Mouse (Mus musculus): ENCODE measurements around the gene Nfia. TPM values are rescaled to one million over a fixed set of nuclear protein-coding genes. Genes with fewer than 3 reads are reported as not detected.

The Nfia gene
- 10.3 and 24.5 TPM in 2 replicates for polyA plus RNA-seq (2012; rRNA removed)

DNA sequence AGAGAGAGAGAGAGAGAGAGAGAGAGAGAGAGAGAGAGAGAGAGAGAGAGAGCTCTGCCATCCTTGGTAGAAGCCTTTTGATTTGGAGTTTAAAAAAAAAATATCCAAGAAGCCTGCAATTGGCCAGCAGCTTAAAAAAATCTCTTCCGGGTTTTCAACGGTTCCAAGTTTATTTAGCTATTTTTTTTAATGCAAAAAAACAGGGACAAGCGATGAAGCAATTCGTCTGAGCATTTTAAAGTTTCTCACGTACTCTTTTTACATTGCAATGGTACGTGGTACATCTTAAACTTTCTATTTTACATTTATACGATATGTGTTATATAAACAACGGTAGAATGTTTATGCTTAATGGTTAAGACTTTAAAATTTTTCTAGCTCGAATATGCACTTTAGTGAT is at the start of gene Nfia:
Gene Nfia (plus strand): TSS at position 94 of the 400 bp plus-strand sequence.
- WGBS = 0% methylated on average over 9 of the region's 9 CpGs
- DNase-seq (ENCODE audit: low read depth, low spot score) = no peak

- no peak for DNase-seq (ENCODE audit: low read depth, low spot score)
- WGBS = 90% methylated on average over 6 of the region's 6 CpGs
Observed at GRCm38 (mm10) chr4:97723374-97723773, 49.2 kb upstream of the Nfia start.

DNA sequence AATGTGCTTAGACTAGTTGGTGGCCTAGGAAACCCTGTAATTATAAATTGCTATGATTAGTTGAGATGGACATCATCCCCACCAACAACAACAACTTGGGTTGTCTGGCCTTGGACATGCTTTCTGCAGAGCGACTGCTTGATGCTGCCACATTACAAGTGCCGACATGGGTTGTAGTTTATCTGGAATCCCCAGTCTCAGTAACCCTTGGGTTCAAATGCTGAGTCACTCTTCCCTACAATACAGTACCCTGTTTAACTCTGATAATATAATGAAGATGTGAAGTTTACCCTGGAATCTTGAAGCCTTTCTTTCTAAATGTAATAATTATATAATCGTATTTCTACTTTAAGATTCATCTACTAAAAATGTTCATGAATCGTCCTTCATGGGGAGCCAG is 44.0 kb upstream of the Nfia start:
- no peak for DNase-seq (ENCODE audit: low read depth, low spot score)
- 92% methylated on average over 4 of the region's 4 CpGs for WGBS

GRCm38 (mm10) chr4:97729999-97730398 is 42.5 kb upstream of the Nfia start:
- WGBS = 66% methylated on average over 6 of the region's 6 CpGs
- no peak for DNase-seq (ENCODE audit: low read depth, low spot score)

DNA sequence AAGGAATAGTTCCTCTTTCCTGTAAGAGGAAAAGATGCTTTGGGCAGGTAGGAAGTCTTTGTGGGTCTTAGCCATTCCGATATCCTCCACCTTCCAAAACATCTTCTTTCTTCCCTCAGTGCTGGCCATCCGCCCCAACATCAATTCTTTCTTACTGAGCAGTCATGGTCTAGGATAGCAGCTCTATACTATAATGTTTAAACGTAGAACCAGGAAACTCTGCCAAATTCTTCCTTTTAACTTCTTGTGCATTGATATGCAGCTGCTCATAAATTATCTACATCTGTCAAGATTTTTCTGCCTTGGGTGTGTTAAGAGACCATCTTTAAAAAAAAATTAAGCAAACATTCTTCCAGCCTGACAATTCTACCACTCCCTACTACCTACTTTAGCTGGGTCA is 42.1 kb upstream of the Nfia start:
- 56% methylated on average over 3 of the region's 3 CpGs for WGBS
- no peak for DNase-seq (ENCODE audit: low read depth, low spot score)

DNA sequence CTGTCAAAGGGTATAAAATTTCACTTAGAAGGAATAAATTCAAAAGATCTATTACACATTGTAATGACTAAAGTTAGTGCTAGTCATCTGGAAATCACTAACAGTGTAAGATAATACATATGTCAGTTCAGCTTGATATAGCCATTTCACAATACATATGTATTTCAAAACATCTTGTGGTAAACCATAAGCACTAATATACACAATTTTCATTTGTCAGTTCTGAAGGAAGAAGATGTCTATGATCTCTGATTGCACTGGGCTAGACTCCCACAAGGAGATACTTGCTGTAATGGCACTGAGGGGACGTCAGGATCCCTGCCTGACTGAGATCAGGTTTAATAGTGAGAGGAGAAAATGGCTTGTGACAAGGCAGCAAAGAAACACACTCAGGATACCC is 39.1 kb upstream of the Nfia start:
- WGBS = 69% methylated on average over 1 of the region's 1 CpGs

DNA sequence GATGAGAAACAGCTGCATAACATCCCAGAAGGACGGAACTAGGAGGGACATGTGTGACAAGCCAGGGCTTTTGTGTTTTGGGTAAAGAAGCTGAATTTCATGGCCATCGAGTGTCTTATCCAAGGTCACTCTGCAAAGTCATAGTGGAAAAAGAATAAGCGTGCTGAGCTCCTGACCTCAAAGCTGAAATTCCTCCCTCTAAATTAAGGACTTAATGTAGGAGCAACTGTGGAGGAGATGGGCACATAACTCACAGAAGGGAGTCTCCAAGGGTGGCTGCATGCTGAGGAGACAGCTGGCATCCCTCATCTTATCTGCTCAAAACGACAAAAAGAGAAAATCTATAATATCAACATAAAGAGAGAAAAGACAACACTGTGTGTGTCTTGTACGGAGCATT is 28.6 kb upstream of the Nfia start:
- no peak for DNase-seq (ENCODE audit: low read depth, low spot score)
- WGBS = 78% methylated on average over 5 of the region's 5 CpGs

More for the DNA sequence above, 39.1 kb upstream of the Nfia start:
- DNase-seq (ENCODE audit: low read depth, low spot score) = no peak

- WGBS = 11% methylated on average over 32 of the region's 32 CpGs
- DNase-seq (ENCODE audit: low read depth, low spot score) = no peak
Observed at GRCm38 (mm10) chr4:97745296-97746105, 27.0 kb upstream of the Nfia start.

DNA sequence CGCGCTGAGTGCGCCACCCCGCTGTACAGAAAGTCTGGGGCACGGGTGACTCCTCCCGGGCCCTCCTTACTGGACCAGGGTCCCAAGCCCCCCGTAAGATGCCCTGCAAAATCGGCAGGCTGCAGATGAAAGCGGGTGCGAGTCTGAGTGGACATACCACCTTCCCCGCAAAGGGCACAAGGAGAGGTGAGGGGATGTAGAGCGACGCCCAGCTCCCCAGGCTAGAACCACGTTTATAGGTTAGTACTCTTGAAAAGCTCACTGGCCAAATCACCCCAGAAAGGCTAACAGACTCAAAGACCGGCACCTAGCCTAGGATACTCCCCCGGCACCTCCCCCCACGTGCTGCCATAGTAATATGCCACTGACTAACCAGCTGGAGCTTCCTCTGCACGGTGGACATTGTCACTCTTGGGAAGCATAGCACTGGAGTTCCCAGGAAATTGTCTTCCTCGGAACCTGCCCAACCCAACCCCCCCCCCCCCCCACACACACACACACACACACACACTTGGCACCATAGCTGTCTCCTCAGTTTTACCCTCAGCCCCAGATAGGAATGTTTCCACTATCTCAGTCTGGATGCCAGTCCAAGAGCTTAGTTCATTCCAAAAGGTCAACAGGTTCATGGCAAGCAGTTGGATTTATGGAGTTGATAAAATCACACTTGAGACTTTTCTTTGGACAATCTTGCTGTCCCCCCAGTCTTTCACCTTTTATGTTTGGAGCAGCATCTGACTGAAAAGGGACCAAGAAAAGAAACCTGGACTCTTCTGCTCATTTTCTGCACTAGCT is 26.2 kb upstream of the Nfia start:
- DNase-seq (ENCODE audit: low read depth, low spot score) = no peak
- WGBS = 9% methylated on average over 19 of the region's 19 CpGs

DNA sequence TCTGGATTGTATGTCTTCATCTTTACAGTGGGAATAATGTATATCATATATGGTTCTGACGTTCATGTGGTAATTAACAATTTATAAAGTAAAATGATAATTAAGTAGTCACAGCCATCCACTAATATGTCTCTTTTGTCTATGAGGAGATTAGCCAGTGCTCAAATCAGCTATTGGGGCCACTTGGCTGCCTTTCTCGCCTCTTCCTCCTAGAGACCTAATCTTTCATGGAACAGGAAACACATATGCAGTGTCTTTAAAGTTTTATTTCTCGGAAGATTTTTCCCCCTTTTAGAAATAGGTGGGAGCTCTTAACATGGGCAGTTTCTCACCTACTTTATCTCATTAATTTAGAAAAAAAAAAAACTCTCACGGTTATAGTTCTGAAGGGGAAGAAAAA is 22.1 kb upstream of the Nfia start:
- 66% methylated on average over 4 of the region's 4 CpGs for WGBS
- no peak for DNase-seq (ENCODE audit: low read depth, low spot score)

GRCm38 (mm10) chr4:97751030-97751482 is 21.5 kb upstream of the Nfia start:
- WGBS = under 1% methylated on average over 20 of the region's 20 CpGs
- DNase-seq (ENCODE audit: low read depth, low spot score) = no peak

DNA sequence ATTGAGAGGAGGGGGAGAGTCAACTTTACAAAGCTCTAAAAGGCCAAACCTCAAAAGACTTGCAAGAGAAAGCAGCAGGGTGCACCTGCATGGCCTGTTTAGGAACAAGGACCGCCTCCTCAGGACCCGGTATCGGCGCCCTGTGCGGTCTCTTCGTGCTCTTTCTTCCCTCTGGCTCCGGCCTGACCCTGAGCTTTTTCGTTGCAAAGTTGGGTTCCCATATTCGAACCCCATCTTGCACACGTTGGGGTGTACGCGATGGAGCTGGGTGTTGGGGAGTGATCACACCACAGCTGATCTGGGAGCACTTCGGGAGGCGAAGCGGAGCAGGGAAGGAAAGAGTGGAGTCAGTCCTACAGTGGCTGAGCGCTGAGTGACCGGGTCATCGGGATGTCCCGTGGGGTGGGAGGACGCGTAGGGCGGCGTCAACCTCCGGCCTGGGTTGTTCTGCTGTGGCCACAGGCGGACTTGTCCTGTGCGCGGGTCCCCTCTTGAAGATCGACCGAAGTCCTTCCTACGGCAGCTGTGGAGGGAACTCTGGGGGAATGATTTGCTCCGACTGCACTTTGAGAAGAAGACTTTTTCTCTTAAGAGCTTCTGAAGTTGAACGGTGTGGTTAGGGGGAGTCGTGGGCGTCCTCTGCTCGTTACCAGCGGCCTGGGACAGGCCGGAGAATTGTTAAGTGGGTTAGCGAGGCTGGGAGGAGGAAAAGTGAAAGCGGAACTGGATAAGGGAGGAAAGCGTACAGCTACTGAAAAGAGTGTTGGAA is 20.9 kb upstream of the Nfia start:
- under 1% methylated on average over 40 of the region's 40 CpGs for WGBS
- DNase-seq (ENCODE audit: low read depth, low spot score) = no peak

DNA sequence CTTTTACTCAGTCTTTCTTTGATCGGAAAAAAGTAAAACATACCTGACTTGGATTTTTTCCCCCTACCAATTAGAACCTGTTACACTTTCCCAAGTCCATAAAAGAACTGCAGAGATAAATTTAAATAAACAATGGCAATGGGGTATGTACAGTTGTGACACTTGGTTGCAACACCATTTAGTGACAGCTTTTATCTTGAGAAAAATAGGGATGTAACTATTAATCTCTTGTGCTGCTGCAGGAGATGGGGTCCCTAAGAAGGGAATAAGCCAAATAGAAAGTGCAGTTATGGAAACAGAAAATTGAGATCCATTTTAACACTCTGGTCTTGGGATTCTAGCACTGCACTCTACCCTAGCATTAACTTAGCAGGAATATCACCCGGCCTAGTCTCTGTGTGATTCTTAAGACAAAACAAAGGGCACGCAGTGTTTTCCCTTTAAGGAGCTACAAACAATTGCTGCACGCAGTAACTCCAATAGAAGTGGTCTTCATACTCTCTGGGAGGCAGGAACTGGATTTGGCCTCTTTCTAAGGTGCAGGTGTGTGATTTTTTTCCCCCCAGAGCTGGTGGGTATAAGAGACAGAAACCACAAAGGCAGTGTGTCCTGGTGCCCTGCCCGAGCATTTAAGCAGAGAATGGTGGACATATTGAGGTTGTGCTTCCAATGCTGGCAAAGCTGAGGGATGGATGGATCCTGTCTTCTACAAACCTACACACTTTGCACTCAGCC is 20.1 kb upstream of the Nfia start:
- 42% methylated on average over 5 of the region's 5 CpGs for WGBS
- no peak for DNase-seq (ENCODE audit: low read depth, low spot score)

DNA sequence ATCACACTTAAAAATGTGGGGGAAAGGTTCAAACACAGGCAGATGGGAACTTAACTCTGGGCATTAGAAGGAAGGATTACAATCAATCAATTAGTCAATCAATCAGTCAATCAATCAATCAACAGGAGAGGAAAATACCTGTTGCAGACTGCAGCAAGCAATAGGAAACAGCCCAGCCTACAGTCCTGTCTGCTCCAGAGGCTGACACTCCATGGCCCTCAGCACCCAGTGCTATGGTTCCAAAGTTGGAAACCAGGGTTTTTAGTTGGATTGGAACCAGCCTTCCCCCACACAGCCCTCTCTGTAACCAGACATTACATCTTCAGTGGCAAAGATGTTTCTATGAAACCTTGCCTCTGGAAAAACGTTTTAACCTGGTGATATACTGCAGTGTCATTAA is 19.0 kb upstream of the Nfia start:
- no peak for DNase-seq (ENCODE audit: low read depth, low spot score)
- 20% methylated on average over 1 of the region's 1 CpGs for WGBS

DNA sequence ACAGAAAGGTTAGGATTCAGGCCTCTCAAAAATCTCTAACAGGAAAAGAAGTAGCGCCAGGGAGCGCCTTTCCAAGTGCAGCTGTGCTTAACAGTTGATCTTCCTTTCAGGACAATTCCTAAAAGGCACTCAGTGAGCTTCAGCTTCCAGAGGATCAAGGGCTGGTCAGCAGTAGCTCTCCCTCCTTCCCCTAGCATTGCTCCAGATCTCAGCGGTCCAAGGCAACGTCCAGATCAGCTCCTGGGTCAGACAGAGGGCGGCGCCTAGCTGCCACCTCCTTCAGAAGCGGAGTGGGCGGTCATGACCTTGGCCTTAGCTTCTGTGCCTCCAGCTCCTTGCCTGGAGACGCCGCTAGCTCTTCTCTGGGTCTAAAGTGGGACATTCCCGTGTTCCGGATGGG is 18.3 kb upstream of the Nfia start:
- no peak for DNase-seq (ENCODE audit: low read depth, low spot score)
- WGBS = 67% methylated on average over 12 of the region's 12 CpGs

GRCm38 (mm10) chr4:97757207-97757977 is 15.1 kb upstream of the Nfia start:
- whole genome bisulfite sequencing = under 1% methylated on average over 38 of the region's 38 CpGs
- DNase-seq (ENCODE audit: low read depth, low spot score) = no peak

DNA sequence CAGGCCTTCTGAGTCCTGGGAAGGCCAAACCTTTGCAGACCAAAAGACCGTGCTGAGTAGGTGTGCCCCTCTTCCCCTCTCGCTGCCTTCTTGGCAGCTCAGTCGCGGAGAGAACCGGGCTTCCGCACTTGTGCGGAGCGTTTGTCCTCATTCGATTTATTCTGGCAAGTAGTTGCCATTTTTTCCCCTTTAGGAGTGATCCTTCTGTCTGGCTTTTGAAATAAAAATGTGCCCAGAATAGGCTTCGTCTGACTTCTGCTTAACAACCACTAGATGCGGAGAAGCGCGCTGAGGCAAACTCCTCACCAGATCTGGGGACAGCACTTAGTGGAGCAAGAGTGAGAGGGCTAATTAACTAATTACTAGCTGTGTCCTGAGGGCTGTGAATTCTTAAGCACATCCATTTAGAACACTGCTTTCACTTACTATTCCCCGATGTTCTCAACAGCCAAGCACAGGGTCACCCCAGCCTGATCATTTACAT is 14.5 kb upstream of the Nfia start:
- DNase-seq (ENCODE audit: low read depth, low spot score) = no peak
- under 1% methylated on average over 14 of the region's 14 CpGs for WGBS

- no peak for DNase-seq (ENCODE audit: low read depth, low spot score)
- WGBS = 73% methylated on average over 3 of the region's 3 CpGs
Observed at GRCm38 (mm10) chr4:97758661-97759060, 13.9 kb upstream of the Nfia start.

DNA sequence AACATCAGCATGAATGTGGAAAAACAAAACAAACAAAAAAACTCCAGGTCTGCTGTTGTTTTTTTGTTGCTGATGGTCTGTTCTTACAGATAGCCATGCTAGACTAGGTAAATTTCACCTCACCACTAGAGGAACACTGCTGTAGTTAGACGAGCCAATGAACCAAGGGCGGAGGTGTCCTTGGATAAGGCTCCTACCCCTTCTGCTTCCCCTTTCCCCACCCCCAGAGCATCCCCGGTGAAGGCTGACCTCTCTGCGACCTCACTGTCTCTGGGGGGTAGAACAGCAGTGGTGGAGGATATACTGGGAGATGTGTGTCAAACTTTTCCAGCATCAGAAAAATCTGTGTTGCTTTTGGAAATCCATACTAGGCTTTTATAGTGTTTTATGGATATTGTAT is 7.9 kb upstream of the Nfia start:
- WGBS = 64% methylated on average over 4 of the region's 4 CpGs
- DNase-seq (ENCODE audit: low read depth, low spot score) = no peak
